Comparison of ENCODE assay signal across 2 mouse cellular contexts in genomic region chr10:121038556-121039284, GRCm38 (mm10).
A peak's percentile ranks its signal among the peaks of the same experiment; 100 is the strongest.
TF ChIP-seq lines count a peak whose summit lies in the region.

No protein-coding gene starts in this region.

TF ChIP-seq in CH12.LX, 34 proteins besides CTCF, POLR2A, EP300 and RAD21:
- TF ChIP-seq MAFK (IDR thresholded peaks at IDR 0.05; ENCODE audit: insufficient replicate concordance, low read length) (peak; percentile 71), UBTF (IDR thresholded peaks at IDR 0.05; ENCODE audit: low read depth, low read length) (no peak), GABPA (IDR thresholded peaks at IDR 0.05; ENCODE audit: insufficient replicate concordance, low read depth, low read length) (no peak), ZKSCAN1 (IDR thresholded peaks at IDR 0.05; ENCODE audit: borderline replicate concordance, low read depth, low read length) (no peak), ETS1 (conservative IDR thresholded peaks at IDR 0.05; ENCODE audit: low read depth, low read length) (no peak), RCOR1 (conservative IDR thresholded peaks at IDR 0.05; ENCODE audit: low read depth, low read length) (no peak)

TF ChIP-seq in MEL, 35 proteins besides CTCF, POLR2A, EP300 and RAD21:
- TF ChIP-seq MAFK (IDR thresholded peaks at IDR 0.05; ENCODE audit: borderline replicate concordance, low read depth, low read length) (peak; percentile 64; the same call in 1 of the 2 replicates), NELFE (IDR thresholded peaks at IDR 0.05; ENCODE audit: low read depth, low read length) (no peak), NRF1 (IDR thresholded peaks at IDR 0.05; ENCODE audit: insufficient read depth, low read depth, low read length, poor library complexity, severe bottlenecking) (no peak)
